Mouse (Mus musculus): ENCODE results near the gene Gprc5b. TPM values are rescaled to one million over a fixed set of nuclear protein-coding genes. Genes with fewer than 3 reads are reported as not detected.

Gene Gprc5b
- polyA plus RNA-seq, 1 experiment from 2014 or later: 3.0 TPM

GRCm38 (mm10) chr7:118937469-118938387 lies 57.3 kb downstream of the Gprc5b start:
- H3K27me3 ChIP-seq (ENCODE audit: insufficient read depth, poor library complexity, severe bottlenecking): no peaks in the 10 kb centered on the region
- no peak for DNase-seq (ENCODE audit: low spot score)
- no peak overlapping the region for H3K4me3 ChIP-seq
- WGBS: 54% methylated on average over 11 of the region's 11 CpGs
- H3K27ac ChIP-seq: 0 out of 2 replicates have a peak overlapping the region, but pooled peaks have one; percentile 3
- H3K4me1 ChIP-seq: 0 out of 2 replicates have a peak, but pooled peaks cover 6% of the 10 kb centered on the region
- H3K36me3 ChIP-seq: no peaks in the 10 kb centered on the region
- no peaks in the 10 kb centered on the region for H3K9me3 ChIP-seq

GRCm38 (mm10) chr7:118936844-118937243 lies 58.2 kb downstream of the Gprc5b start:
- H3K4me1 ChIP-seq: peaks cover 6% of the 10 kb centered on the region; the same call in 1 of the 2 replicates
- no peak for DNase-seq (ENCODE audit: low spot score)
- no peak overlapping the region for H3K4me3 ChIP-seq
- whole genome bisulfite sequencing: 32% methylated on average over 4 of the region's 4 CpGs
- no peaks in the 10 kb centered on the region for H3K27me3 ChIP-seq (ENCODE audit: insufficient read depth, poor library complexity, severe bottlenecking)
- no peaks in the 10 kb centered on the region for H3K36me3 ChIP-seq
- no peaks in the 10 kb centered on the region for H3K9me3 ChIP-seq
- no peak overlapping the region for H3K27ac ChIP-seq

GRCm38 (mm10) chr7:118935306-118935705 lies 59.7 kb downstream of the Gprc5b start:
- Histone ChIP-seq H3K27me3 (ENCODE audit: insufficient read depth, poor library complexity, severe bottlenecking) (no peaks in the 10 kb centered on the region), H3K9me3 (no peaks in the 10 kb centered on the region), H3K4me3 (no peak overlapping the region), H3K27ac (no peak overlapping the region), H3K4me1 (peaks cover 8% of the 10 kb centered on the region; the same call in 1 of the 2 replicates), H3K36me3 (no peaks in the 10 kb centered on the region)
- DNase-seq (ENCODE audit: low spot score): no peak
- 48% methylated on average over 2 of the region's 2 CpGs for WGBS

GRCm38 (mm10) chr7:118931502-118932395 lies 63.3 kb downstream of the Gprc5b start:
- H3K4me3 ChIP-seq: no peak overlapping the region
- no peak overlapping the region for H3K27ac ChIP-seq
- H3K27me3 ChIP-seq (ENCODE audit: insufficient read depth, poor library complexity, severe bottlenecking): no peaks in the 10 kb centered on the region
- WGBS: 77% methylated on average over 17 of the region's 17 CpGs
- H3K9me3 ChIP-seq: no peaks in the 10 kb centered on the region
- no peak for DNase-seq (ENCODE audit: low spot score)
- H3K36me3 ChIP-seq: no peaks in the 10 kb centered on the region
- peaks cover 18% of the 10 kb centered on the region for H3K4me1 ChIP-seq

GRCm38 (mm10) chr7:118929601-118930311 lies 65.3 kb downstream of the Gprc5b start:
- peak; percentile 80 for DNase-seq (ENCODE audit: low spot score)
- Histone ChIP-seq H3K4me3 (peak overlapping the region; percentile 43), H3K9me3 (no peaks in the 10 kb centered on the region), H3K36me3 (no peaks in the 10 kb centered on the region), H3K4me1 (peaks cover 18% of the 10 kb centered on the region), H3K27me3 (ENCODE audit: insufficient read depth, poor library complexity, severe bottlenecking) (no peaks in the 10 kb centered on the region), H3K27ac (peak overlapping the region; percentile 69)
- 13% methylated on average over 16 of the region's 16 CpGs for WGBS

- no peak overlapping the region for H3K27ac ChIP-seq
- H3K4me3 ChIP-seq: no peak overlapping the region
- no peaks in the 10 kb centered on the region for H3K36me3 ChIP-seq
- no peaks in the 10 kb centered on the region for H3K27me3 ChIP-seq (ENCODE audit: insufficient read depth, poor library complexity, severe bottlenecking)
- H3K4me1 ChIP-seq: peaks cover 18% of the 10 kb centered on the region
- DNase-seq (ENCODE audit: low spot score): no peak
- WGBS: 52% methylated on average over 8 of the region's 8 CpGs
- no peaks in the 10 kb centered on the region for H3K9me3 ChIP-seq
These were observed 66.1 kb downstream of the Gprc5b start for GRCm38 (mm10) chr7:118928916-118929315.

GRCm38 (mm10) chr7:118928316-118928715 lies 66.7 kb downstream of the Gprc5b start:
- no peaks in the 10 kb centered on the region for H3K27me3 ChIP-seq (ENCODE audit: insufficient read depth, poor library complexity, severe bottlenecking)
- no peak overlapping the region for H3K27ac ChIP-seq
- no peaks in the 10 kb centered on the region for H3K9me3 ChIP-seq
- no peak overlapping the region for H3K4me3 ChIP-seq
- WGBS: 92% methylated on average over 3 of the region's 3 CpGs
- H3K4me1 ChIP-seq: peaks cover 18% of the 10 kb centered on the region
- no peak for DNase-seq (ENCODE audit: low spot score)
- no peaks in the 10 kb centered on the region for H3K36me3 ChIP-seq

GRCm38 (mm10) chr7:118927279-118927678 lies 67.7 kb downstream of the Gprc5b start:
- H3K36me3 ChIP-seq: no peaks in the 10 kb centered on the region
- no peak overlapping the region for H3K4me3 ChIP-seq
- WGBS: 92% methylated on average over 2 of the region's 2 CpGs
- H3K27me3 ChIP-seq (ENCODE audit: insufficient read depth, poor library complexity, severe bottlenecking): no peaks in the 10 kb centered on the region
- peaks cover 18% of the 10 kb centered on the region for H3K4me1 ChIP-seq
- no peak for DNase-seq (ENCODE audit: low spot score)
- H3K9me3 ChIP-seq: no peaks in the 10 kb centered on the region
- no peak overlapping the region for H3K27ac ChIP-seq

- H3K27ac ChIP-seq: no peak overlapping the region
- no peak for DNase-seq (ENCODE audit: low spot score)
- 85% methylated on average over 6 of the region's 6 CpGs for WGBS
These were observed 68.3 kb downstream of the Gprc5b start for GRCm38 (mm10) chr7:118926516-118927260.

GRCm38 (mm10) chr7:118925547-118925946 lies 69.5 kb downstream of the Gprc5b start:
- 91% methylated on average over 3 of the region's 3 CpGs for WGBS
- Histone ChIP-seq H3K27me3 (ENCODE audit: insufficient read depth, poor library complexity, severe bottlenecking) (no peaks in the 10 kb centered on the region), H3K9me3 (no peaks in the 10 kb centered on the region), H3K27ac (no peak overlapping the region), H3K4me3 (no peak overlapping the region), H3K36me3 (no peaks in the 10 kb centered on the region), H3K4me1 (peaks cover 18% of the 10 kb centered on the region)
- no peak for DNase-seq (ENCODE audit: low spot score)

More at GRCm38 (mm10) chr7:118926516-118927260, 68.3 kb downstream of the Gprc5b start:
- H3K9me3 ChIP-seq: no peaks in the 10 kb centered on the region
- no peaks in the 10 kb centered on the region for H3K27me3 ChIP-seq (ENCODE audit: insufficient read depth, poor library complexity, severe bottlenecking)
- peaks cover 18% of the 10 kb centered on the region for H3K4me1 ChIP-seq
- no peaks in the 10 kb centered on the region for H3K36me3 ChIP-seq
- no peak overlapping the region for H3K4me3 ChIP-seq

GRCm38 (mm10) chr7:118922441-118923202 lies 72.4 kb downstream of the Gprc5b start:
- WGBS: 59% methylated on average over 4 of the region's 4 CpGs
- H3K4me3 ChIP-seq: no peak overlapping the region
- no peaks in the 10 kb centered on the region for H3K27me3 ChIP-seq (ENCODE audit: insufficient read depth, poor library complexity, severe bottlenecking)
- DNase-seq (ENCODE audit: low spot score): no peak
- H3K4me1 ChIP-seq: peaks cover 11% of the 10 kb centered on the region
- H3K27ac ChIP-seq: no peak overlapping the region
- no peaks in the 10 kb centered on the region for H3K9me3 ChIP-seq
- no peaks in the 10 kb centered on the region for H3K36me3 ChIP-seq

All from heart, embryonic 10.5 days (tissue).